29 mouse cellular contexts compared by ENCODE assay signal in the genomic region with DNA sequence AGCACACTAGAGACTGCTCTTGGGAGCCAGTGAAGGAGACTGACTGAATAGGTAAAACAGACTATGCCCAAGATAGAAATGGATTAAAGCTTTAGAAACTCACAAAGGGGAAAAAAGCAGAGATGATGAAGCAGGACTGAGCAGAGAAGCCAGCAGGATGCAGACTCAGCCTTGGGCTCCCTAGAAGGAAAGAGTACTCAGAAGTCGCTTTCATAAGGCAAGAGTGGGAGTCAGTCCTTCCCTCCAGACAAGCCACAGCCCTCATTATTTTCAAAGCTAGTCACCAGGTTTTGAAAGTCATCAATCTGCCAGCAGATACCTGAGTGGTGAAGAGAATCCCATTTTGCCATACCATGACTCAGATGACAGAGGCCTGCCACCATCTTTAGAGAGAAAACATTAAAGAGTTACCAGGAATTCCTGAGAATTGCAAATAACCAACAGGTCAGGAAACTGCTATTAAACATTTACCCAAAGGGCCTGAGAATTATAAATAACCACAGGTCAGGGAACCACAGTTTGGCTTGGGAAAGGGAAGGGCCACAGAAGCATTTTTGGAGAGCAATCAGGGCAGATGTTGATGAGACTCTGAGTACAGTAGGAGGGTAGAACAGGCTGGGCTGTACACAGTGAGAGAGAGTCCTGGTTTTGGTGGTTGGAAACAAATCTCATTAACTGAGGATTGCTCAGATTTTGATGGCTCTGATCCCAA.
A peak's percentile ranks its signal among the peaks of the same experiment; 100 is the strongest.
DNase-seq lines count a peak whose midpoint lies in the region; ATAC-seq and TF ChIP-seq lines count a peak whose summit lies in the region.
"Had no signal": no experiment of that assay in that cellular context is flagged by ENCODE, and none has a peak within 500 bp of the region (broad histone marks: within the 10 kb centered on the region; RNA-seq: fewer than 3 reads in every experiment).

No protein-coding gene starts in this region.

- H3K9ac ChIP-seq in kidney, embryonic 14.5 days (ENCODE audit: low read depth, low read length), result no peak overlapping the region
- no peak overlapping the region for H3K9ac ChIP-seq in liver, adult 2 months (ENCODE audit: low read depth, low read length)
- H3K9ac ChIP-seq in liver, embryonic 12.5 days, result no peak overlapping the region
- H3K9ac ChIP-seq in kidney, postnatal 0 days (ENCODE audit: low read depth, low read length), result no peak overlapping the region
- H3K9ac ChIP-seq: embryonic facial prominence, embryonic 13.5 days; forebrain, embryonic 12.5 days; forebrain, embryonic 15.5 days; heart, embryonic 12.5 days; heart, embryonic 15.5 days; hindbrain, embryonic 14.5 days had no signal

- no peaks in the 10 kb centered on the region for H3K4me1 ChIP-seq in kidney, embryonic 14.5 days (ENCODE audit: control insufficient read depth, insufficient read depth, low read length)
- H3K4me1 ChIP-seq in liver, adult 2 months (ENCODE audit: control insufficient read depth, insufficient read depth, low read length), result peaks cover 3% of the 10 kb centered on the region
- no peaks in the 10 kb centered on the region for H3K4me1 ChIP-seq in liver, embryonic 12.5 days
- no peaks in the 10 kb centered on the region for H3K4me1 ChIP-seq in kidney, postnatal 0 days (replicated peaks; ENCODE audit: insufficient read depth, low read length)
- H3K4me1 ChIP-seq: embryonic facial prominence, embryonic 13.5 days; forebrain, embryonic 12.5 days; forebrain, embryonic 15.5 days; heart, embryonic 12.5 days; heart, embryonic 15.5 days; hindbrain, embryonic 10.5 days had no signal

- H3K36me3 ChIP-seq in kidney, embryonic 14.5 days (ENCODE audit: control insufficient read depth, insufficient read depth, low read length), result no peaks in the 10 kb centered on the region
- no peaks in the 10 kb centered on the region for H3K36me3 ChIP-seq in liver, adult 2 months (ENCODE audit: control insufficient read depth, insufficient read depth, low read length)
- no peaks in the 10 kb centered on the region for H3K36me3 ChIP-seq in liver, embryonic 12.5 days
- H3K36me3 ChIP-seq in kidney, postnatal 0 days (ENCODE audit: insufficient read depth, low read length), result no peaks in the 10 kb centered on the region
- H3K36me3 ChIP-seq: embryonic facial prominence, embryonic 13.5 days; forebrain, embryonic 12.5 days; forebrain, embryonic 15.5 days; G1E; heart, embryonic 12.5 days; heart, embryonic 15.5 days; hindbrain, embryonic 10.5 days had no signal

- no peaks in the 10 kb centered on the region for H3K9me3 ChIP-seq in kidney, embryonic 14.5 days (ENCODE audit: control insufficient read depth, low read length)
- H3K9me3 ChIP-seq in liver, embryonic 12.5 days (replicated peaks), result no peaks in the 10 kb centered on the region
- H3K9me3 ChIP-seq in kidney, postnatal 0 days (replicated peaks; ENCODE audit: low read length), result no peaks in the 10 kb centered on the region
- H3K9me3 ChIP-seq: embryonic facial prominence, embryonic 13.5 days; forebrain, embryonic 12.5 days; forebrain, embryonic 15.5 days; heart, embryonic 12.5 days; heart, embryonic 15.5 days; hindbrain, embryonic 10.5 days had no signal

- no peak for TF ChIP-seq CTCF in liver, adult 2 months (IDR thresholded peaks at IDR 0.05; ENCODE audit: low read depth, low read length)
- TF ChIP-seq CTCF in kidney, postnatal 0 days (IDR thresholded peaks at IDR 0.05; ENCODE audit: low read depth), result no peak

- ATAC-seq in kidney, embryonic 14.5 days (ENCODE audit: low FRiP score, low TSS enrichment), result no peak
- no peak for ATAC-seq in liver, embryonic 12.5 days
- no peak for ATAC-seq in kidney, postnatal 0 days (replicated peaks; ENCODE audit: low FRiP score, low read depth)
- ATAC-seq: forebrain, embryonic 15.5 days had no signal

- TF ChIP-seq POLR2A in liver, adult 2 months (IDR thresholded peaks at IDR 0.05; ENCODE audit: extremely low read depth, insufficient read depth, low read length), result no peak

- H3K27me3 ChIP-seq in kidney, embryonic 14.5 days (ENCODE audit: control insufficient read depth, insufficient read depth, low read length), result no peaks in the 10 kb centered on the region
- H3K27me3 ChIP-seq in liver, adult 2 months (ENCODE audit: control insufficient read depth, insufficient read depth, low read length), result no peaks in the 10 kb centered on the region
- H3K27me3 ChIP-seq in liver, embryonic 12.5 days (replicated peaks), result no peaks in the 10 kb centered on the region
- no peaks in the 10 kb centered on the region for H3K27me3 ChIP-seq in kidney, postnatal 0 days (ENCODE audit: insufficient read depth, low read length)
- H3K27me3 ChIP-seq: CH12.LX; embryonic facial prominence, embryonic 13.5 days; forebrain, embryonic 12.5 days; forebrain, embryonic 15.5 days; heart, embryonic 12.5 days; heart, embryonic 15.5 days had no signal

- WGBS in kidney, embryonic 14.5 days, result 71% methylated on average over 1 of the region's 1 CpGs
- WGBS in liver, adult 2 months, result 89% methylated on average over 1 of the region's 1 CpGs
- WGBS in liver, embryonic 12.5 days (ENCODE audit: insufficient replicate concordance), result 70% methylated on average over 1 of the region's 1 CpGs
- WGBS in kidney, postnatal 0 days, result 67% methylated on average over 1 of the region's 1 CpGs

- no peak overlapping the region for H3K27ac ChIP-seq in kidney, embryonic 14.5 days (ENCODE audit: low read depth, low read length)
- no peak overlapping the region for H3K27ac ChIP-seq in liver, adult 2 months (replicated peaks; ENCODE audit: insufficient read depth, low read depth, low read length)
- H3K27ac ChIP-seq in liver, embryonic 12.5 days, result no peak overlapping the region
- peak overlapping the region; percentile 16; the same call in 1 of the 2 replicates for H3K27ac ChIP-seq in kidney, postnatal 0 days
- H3K27ac ChIP-seq: embryonic facial prominence, embryonic 13.5 days; forebrain, embryonic 12.5 days; forebrain, embryonic 15.5 days; heart, embryonic 15.5 days; hindbrain, embryonic 10.5 days; hindbrain, embryonic 14.5 days had no signal

- H3K4me2 ChIP-seq in kidney, embryonic 14.5 days (replicated peaks; ENCODE audit: low read depth, low read length), result no peak overlapping the region
- H3K4me2 ChIP-seq in liver, embryonic 12.5 days, result no peak overlapping the region
- no peak overlapping the region for H3K4me2 ChIP-seq in kidney, postnatal 0 days (ENCODE audit: low read length)
- H3K4me2 ChIP-seq: embryonic facial prominence, embryonic 13.5 days; forebrain, embryonic 12.5 days; forebrain, embryonic 15.5 days; heart, embryonic 12.5 days; heart, embryonic 15.5 days; hindbrain, embryonic 14.5 days had no signal

- H3K4me3 ChIP-seq in kidney, embryonic 14.5 days (ENCODE audit: low read length), result no peak overlapping the region
- H3K4me3 ChIP-seq in liver, adult 2 months (ENCODE audit: insufficient read depth, low read depth, low read length), result no peak overlapping the region
- H3K4me3 ChIP-seq in liver, embryonic 12.5 days, result no peak overlapping the region
- no peak overlapping the region for H3K4me3 ChIP-seq in kidney, postnatal 0 days (replicated peaks; ENCODE audit: low read depth, low read length)
- H3K4me3 ChIP-seq: embryonic facial prominence, embryonic 13.5 days; erythroblast, embryonic 14.5 days; forebrain, embryonic 12.5 days; forebrain, embryonic 15.5 days; heart, embryonic 12.5 days; heart, embryonic 15.5 days; hindbrain, embryonic 10.5 days had no signal

- peak; percentile 4 for DNase-seq in kidney, adult 18-20 months
- peak; percentile 54 for DNase-seq in kidney, adult 9 months
- no peak for DNase-seq in kidney, postnatal 10 days
- peak; percentile 50 for DNase-seq in liver, adult 2 months (ENCODE audit: extremely low read depth, low read depth, low spot score)
- DNase-seq in kidney, postnatal 0 days (ENCODE audit: low spot score), result no peak
- no peak for DNase-seq in layer of hippocampus, adult 11-12 months (ENCODE audit: low spot score)
- DNase-seq: adrenal gland, adult 2 months; adrenal gland, postnatal 14 days; B cell, adult 2 months; cerebellum, adult 11 months; cerebellum, adult 2 months; cerebellum, adult 9-11 months; cerebellum, postnatal 25 days; gastrocnemius, postnatal 25 days; heart, adult 18-20 months; heart, postnatal 10 days; heart, postnatal 36 days had no signal

- no peaks in the 10 kb centered on the region for H3K79me2 ChIP-seq in liver, adult 2 months (ENCODE audit: control insufficient read depth, insufficient read depth, low read length)

Comparison
In these comparisons a context has a peak if more than half of its experiments do, and no peak if none do; other contexts are left out.
1. DNase-seq: peak in kidney, adult 18-20 months (single experiment), kidney, adult 9 months (single experiment) and liver, adult 2 months (single experiment); none in kidney, postnatal 10 days (single experiment), kidney, postnatal 0 days (single experiment) and layer of hippocampus, adult 11-12 months (single experiment).